Mouse (Mus musculus): ENCODE results near the gene Tnfrsf25. TPM values are rescaled to one million over a fixed set of nuclear protein-coding genes. Genes with fewer than 3 reads are reported as not detected.
A peak's percentile ranks its signal among the peaks of the same experiment; 100 is the strongest.

Gene Tnfrsf25
- polyA plus RNA-seq, 2 experiments: 0.15 to 0.93 TPM

DNA sequence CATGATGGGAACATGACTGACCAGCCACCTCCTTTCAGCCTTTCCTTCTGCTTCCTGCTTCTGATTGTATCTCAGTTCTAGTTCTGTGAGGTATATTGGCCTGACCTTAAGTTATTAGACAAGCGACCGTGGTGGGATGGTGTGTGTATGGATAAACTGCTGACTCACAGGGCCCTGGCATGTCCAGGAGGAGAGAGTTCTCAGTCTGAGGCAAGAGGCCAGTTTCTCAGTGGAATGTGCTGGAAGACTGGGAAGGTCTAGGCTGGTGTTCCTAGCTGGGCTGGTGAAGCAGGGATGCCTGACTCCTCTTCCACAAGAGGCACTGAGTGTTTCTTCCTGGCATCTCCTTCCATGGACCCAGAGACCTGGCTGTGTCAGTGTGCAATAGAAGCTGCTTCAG lies 47.0 kb downstream of the Tnfrsf25 start:
- no peaks in the 10 kb centered on the region for H3K9me3 ChIP-seq (ENCODE audit: control insufficient read depth, low read length)
- TF ChIP-seq CTCF (IDR thresholded peaks at IDR 0.05; ENCODE audit: low read depth) (no peak), EP300 (IDR thresholded peaks at IDR 0.05; ENCODE audit: low read depth) (no peak)
- no peak overlapping the region for H3K27ac ChIP-seq
- WGBS (ENCODE audit: insufficient replicate concordance): 63% methylated on average over 2 of the region's 2 CpGs
- H3K9ac ChIP-seq (replicated peaks): no peak overlapping the region
- no peak overlapping the region for H3K4me3 ChIP-seq (ENCODE audit: insufficient read depth in 1 of 2, low read depth in 2 of 2, low read length in 2 of 2)
- ATAC-seq (ENCODE audit: insufficient read depth) (no peak), DNase-seq (ENCODE audit: low read depth in 3 of 3, low spot score in 3 of 3) (no peak)
- no peak overlapping the region for H3K4me2 ChIP-seq (ENCODE audit: low read depth)
- no peaks in the 10 kb centered on the region for H3K36me3 ChIP-seq (replicated peaks; ENCODE audit: control insufficient read depth, insufficient read depth, low read depth)
- H3K27me3 ChIP-seq (ENCODE audit: control insufficient read depth, insufficient read depth, low read length): peaks cover 40% of the 10 kb centered on the region
- peaks cover 3% of the 10 kb centered on the region in 2 experiments; a peak in 2 of 4 replicates for H3K4me1 ChIP-seq (replicated peaks; ENCODE audit: control insufficient read depth in 2 of 2, insufficient read depth in 2 of 2, low read length in 1 of 2)

DNA sequence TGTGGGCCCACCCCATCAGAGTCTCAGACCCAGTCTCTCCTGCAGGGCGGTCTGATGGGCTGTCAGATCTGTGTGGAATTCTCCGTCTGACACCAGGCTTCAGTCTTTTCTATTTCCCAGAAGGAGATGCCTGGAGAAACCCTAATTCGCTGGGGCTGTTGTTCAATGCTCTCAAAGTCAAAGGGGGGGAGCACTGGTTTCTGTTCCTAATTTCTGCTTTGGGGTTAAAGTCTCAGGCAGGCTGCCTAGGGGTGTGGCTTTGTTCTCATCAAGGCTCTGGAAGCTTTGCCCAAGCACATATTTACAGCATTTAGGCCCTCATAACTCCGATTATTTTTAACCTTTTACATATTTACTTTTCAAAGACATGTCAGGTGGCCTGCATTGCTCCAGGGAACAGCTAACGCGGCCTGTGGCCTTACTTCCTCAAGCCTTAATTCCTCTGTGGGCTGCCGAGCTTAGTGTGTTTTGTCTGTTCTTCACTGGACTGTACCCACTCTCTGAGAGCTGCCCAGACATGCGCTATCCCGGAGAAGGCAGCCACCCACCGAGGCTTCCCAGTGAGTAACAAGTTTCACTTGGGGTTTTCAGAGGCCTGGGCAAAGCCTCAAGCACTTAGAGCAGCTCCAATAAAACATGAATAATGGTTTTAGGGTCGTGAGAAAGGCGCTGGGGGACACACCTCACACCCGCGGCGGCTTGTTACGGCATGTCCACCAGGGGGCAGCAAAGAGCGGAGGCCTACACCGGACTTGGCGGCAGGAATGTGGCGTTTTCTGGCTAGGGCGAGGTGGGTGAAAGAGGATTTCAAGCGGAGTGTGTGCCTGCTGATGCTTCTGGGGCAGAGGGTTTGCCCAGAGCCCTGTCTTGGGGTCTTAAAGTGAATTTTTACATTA lies 49.5 kb downstream of the Tnfrsf25 start:
- Histone ChIP-seq H3K9me3 (ENCODE audit: control insufficient read depth, low read length) (no peaks in the 10 kb centered on the region), H3K4me2 (ENCODE audit: low read depth) (no peak overlapping the region), H3K36me3 (replicated peaks; ENCODE audit: control insufficient read depth, insufficient read depth, low read depth) (no peaks in the 10 kb centered on the region), H3K27me3 (ENCODE audit: control insufficient read depth, insufficient read depth, low read length) (peaks cover 15% of the 10 kb centered on the region), H3K9ac (replicated peaks) (no peak overlapping the region), H3K4me3 (ENCODE audit: insufficient read depth in 1 of 2, low read depth in 2 of 2, low read length in 2 of 2) (no peak overlapping the region), H3K4me1 (replicated peaks; ENCODE audit: control insufficient read depth in 2 of 2, insufficient read depth in 2 of 2, low read length in 1 of 2) (no peaks in the 10 kb centered on the region; a peak in 1 of 4 replicates), H3K27ac (no peak overlapping the region)
- ATAC-seq (ENCODE audit: insufficient read depth): no peak
- no peak for DNase-seq (ENCODE audit: low read depth in 3 of 3, low spot score in 3 of 3)
- TF ChIP-seq EP300 (IDR thresholded peaks at IDR 0.05; ENCODE audit: low read depth) (no peak), CTCF (IDR thresholded peaks at IDR 0.05; ENCODE audit: low read depth) (peak; percentile 98)
- WGBS (ENCODE audit: insufficient replicate concordance): 23% methylated on average over 22 of the region's 22 CpGs

DNA sequence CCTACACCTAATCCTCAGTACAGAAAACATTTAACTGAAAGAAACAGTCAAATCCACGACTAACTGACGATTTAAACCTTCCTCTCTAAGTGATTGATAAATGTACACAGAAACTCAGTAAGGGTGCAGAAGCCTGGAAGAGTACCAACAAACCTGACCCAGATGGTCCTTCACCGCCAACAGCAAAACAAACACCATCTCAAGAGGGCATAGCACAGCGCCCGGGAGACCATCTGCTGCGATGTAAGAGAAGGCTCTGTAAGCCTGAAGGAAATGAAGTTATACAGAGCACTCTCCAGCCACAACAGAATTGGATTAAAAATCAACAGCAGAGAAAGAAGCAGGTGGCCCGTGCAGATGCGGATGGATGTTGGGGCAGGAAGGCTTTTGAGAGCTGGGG lies 52.3 kb downstream of the Tnfrsf25 start:
- H3K27ac ChIP-seq: no peak overlapping the region
- no peak overlapping the region for H3K4me2 ChIP-seq (ENCODE audit: low read depth)
- DNase-seq (ENCODE audit: low read depth in 3 of 3, low spot score in 3 of 3): no peak
- H3K36me3 ChIP-seq (replicated peaks; ENCODE audit: control insufficient read depth, insufficient read depth, low read depth): no peaks in the 10 kb centered on the region
- H3K4me1 ChIP-seq (replicated peaks; ENCODE audit: control insufficient read depth in 2 of 2, insufficient read depth in 2 of 2, low read length in 1 of 2): no peaks in the 10 kb centered on the region; a peak in 1 of 4 replicates
- WGBS (ENCODE audit: insufficient replicate concordance): 69% methylated on average over 8 of the region's 8 CpGs
- no peak overlapping the region for H3K4me3 ChIP-seq (ENCODE audit: insufficient read depth in 1 of 2, low read depth in 2 of 2, low read length in 2 of 2)
- ATAC-seq (ENCODE audit: insufficient read depth): no peak
- H3K9me3 ChIP-seq (ENCODE audit: control insufficient read depth, low read length): no peaks in the 10 kb centered on the region
- H3K9ac ChIP-seq (replicated peaks): no peak overlapping the region
- H3K27me3 ChIP-seq (ENCODE audit: control insufficient read depth, insufficient read depth, low read length): no peaks in the 10 kb centered on the region
- TF ChIP-seq EP300 (IDR thresholded peaks at IDR 0.05; ENCODE audit: low read depth) (no peak), CTCF (IDR thresholded peaks at IDR 0.05; ENCODE audit: low read depth) (no peak)

DNA sequence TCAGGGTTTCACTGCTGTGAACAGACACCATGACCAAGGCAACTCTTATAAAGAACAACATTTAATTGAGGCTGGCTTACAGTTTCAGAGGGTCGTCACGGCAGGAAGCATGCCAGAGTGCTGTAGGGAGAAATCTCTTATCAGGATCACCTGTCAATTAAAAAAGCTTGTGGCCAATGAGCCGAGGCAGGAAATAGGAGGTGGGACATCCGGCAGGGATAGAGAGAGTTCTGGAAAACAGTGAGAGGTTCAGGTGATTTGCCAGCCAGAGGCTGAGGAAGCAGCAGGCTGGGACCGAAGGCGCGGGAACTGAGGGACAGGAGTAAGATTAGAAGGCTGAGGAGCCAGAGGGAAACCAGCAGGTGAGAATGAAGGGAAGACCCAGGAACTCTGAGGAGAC lies 53.4 kb downstream of the Tnfrsf25 start:
- TF ChIP-seq EP300 (IDR thresholded peaks at IDR 0.05; ENCODE audit: low read depth): no peak
- no peak for TF ChIP-seq CTCF (IDR thresholded peaks at IDR 0.05; ENCODE audit: low read depth)
- no peaks in the 10 kb centered on the region for H3K9me3 ChIP-seq (ENCODE audit: control insufficient read depth, low read length)
- H3K4me3 ChIP-seq (ENCODE audit: insufficient read depth in 1 of 2, low read depth in 2 of 2, low read length in 2 of 2): no peak overlapping the region
- H3K27ac ChIP-seq: no peak overlapping the region
- no peak for ATAC-seq (ENCODE audit: insufficient read depth)
- no peak overlapping the region for H3K9ac ChIP-seq (replicated peaks)
- H3K4me2 ChIP-seq (ENCODE audit: low read depth): no peak overlapping the region
- no peak for DNase-seq (ENCODE audit: low read depth in 3 of 3, low spot score in 3 of 3)
- WGBS (ENCODE audit: insufficient replicate concordance): 57% methylated on average over 7 of the region's 7 CpGs
- no peaks in the 10 kb centered on the region for H3K27me3 ChIP-seq (ENCODE audit: control insufficient read depth, insufficient read depth, low read length)
- no peaks in the 10 kb centered on the region for H3K36me3 ChIP-seq (replicated peaks; ENCODE audit: control insufficient read depth, insufficient read depth, low read depth)
- no peaks in the 10 kb centered on the region; a peak in 1 of 4 replicates for H3K4me1 ChIP-seq (replicated peaks; ENCODE audit: control insufficient read depth in 2 of 2, insufficient read depth in 2 of 2, low read length in 1 of 2)

Other genes with a start within 250 kb of the Tnfrsf25 start
- 32.9 and 34.4 TPM in 2 replicates for gene Dnajc11, start 182.2 kb upstream of the Tnfrsf25 start, polyA plus RNA-seq (2012; rRNA removed)
- 32.9 and 42.2 TPM in 2 replicates for gene Dnajc11, start 182.2 kb upstream of the Tnfrsf25 start, polyA plus RNA-seq (2014; fragmentation: Nextera tagmentation; extraction: Ambion mirVana)
- 4.8 and 5.0 TPM in 2 replicates for gene Thap3, start 126.9 kb upstream of the Tnfrsf25 start, polyA plus RNA-seq (2012; rRNA removed)
- 4.5 and 5.2 TPM in 2 replicates for gene Thap3, start 126.9 kb upstream of the Tnfrsf25 start, polyA plus RNA-seq (2014; fragmentation: Nextera tagmentation; extraction: Ambion mirVana)
- gene Phf13, start 119.7 kb upstream of the Tnfrsf25 start, polyA plus RNA-seq (2012; rRNA removed): 2.8 and 2.9 TPM in 2 replicates
- 3.7 and 5.2 TPM in 2 replicates for gene Phf13, start 119.7 kb upstream of the Tnfrsf25 start, polyA plus RNA-seq (2014; fragmentation: Nextera tagmentation; extraction: Ambion mirVana)
- gene Klhl21, start 107.1 kb upstream of the Tnfrsf25 start, polyA plus RNA-seq (2012; rRNA removed): 4.4 and 5.3 TPM in 2 replicates
- 2.3 and 2.8 TPM in 2 replicates for gene Klhl21, start 107.1 kb upstream of the Tnfrsf25 start, polyA plus RNA-seq (2014; fragmentation: Nextera tagmentation; extraction: Ambion mirVana)
- 8.2 and 10.7 TPM in 2 replicates for gene Zbtb48, start 88.3 kb upstream of the Tnfrsf25 start, polyA plus RNA-seq (2012; rRNA removed)
- gene Zbtb48, start 88.3 kb upstream of the Tnfrsf25 start, polyA plus RNA-seq (2014; fragmentation: Nextera tagmentation; extraction: Ambion mirVana): 6.4 and 8.8 TPM in 2 replicates
- 0.03 and 0.06 TPM in 2 replicates for gene Tas1r1, start 77.4 kb upstream of the Tnfrsf25 start, polyA plus RNA-seq (2012; rRNA removed)
- not detected in 2 replicates for gene Tas1r1, start 77.4 kb upstream of the Tnfrsf25 start, polyA plus RNA-seq (2014; fragmentation: Nextera tagmentation; extraction: Ambion mirVana)
- gene Nol9, start 76.6 kb upstream of the Tnfrsf25 start, polyA plus RNA-seq (2012; rRNA removed): 9.8 and 11.1 TPM in 2 replicates
- gene Nol9, start 76.6 kb upstream of the Tnfrsf25 start, polyA plus RNA-seq (2014; fragmentation: Nextera tagmentation; extraction: Ambion mirVana): 11.5 and 16.3 TPM in 2 replicates
- gene Plekhg5, start 43.4 kb upstream of the Tnfrsf25 start, polyA plus RNA-seq (2012; rRNA removed): 4.5 and 4.7 TPM in 2 replicates
- 2.6 and 4.8 TPM in 2 replicates for gene Plekhg5, start 43.4 kb upstream of the Tnfrsf25 start, polyA plus RNA-seq (2014; fragmentation: Nextera tagmentation; extraction: Ambion mirVana)
- gene Espn, start 36.4 kb downstream of the Tnfrsf25 start, polyA plus RNA-seq (2012; rRNA removed): 1.2 and 1.5 TPM in 2 replicates
- 1.2 and 1.9 TPM in 2 replicates for gene Espn, start 36.4 kb downstream of the Tnfrsf25 start, polyA plus RNA-seq (2014; fragmentation: Nextera tagmentation; extraction: Ambion mirVana)
- 0.01 and 0.02 TPM in 2 replicates for gene Hes2, start 42.9 kb downstream of the Tnfrsf25 start, polyA plus RNA-seq (2012; rRNA removed)
- gene Hes2, start 42.9 kb downstream of the Tnfrsf25 start, polyA plus RNA-seq (2014; fragmentation: Nextera tagmentation; extraction: Ambion mirVana): 0.05 TPM in 1 of 2 replicates, not detected in the other
- gene Acot7, start 62.2 kb downstream of the Tnfrsf25 start, polyA plus RNA-seq (2012; rRNA removed): 10.8 and 12.5 TPM in 2 replicates
- gene Acot7, start 62.2 kb downstream of the Tnfrsf25 start, polyA plus RNA-seq (2014; fragmentation: Nextera tagmentation; extraction: Ambion mirVana): 12.2 and 13.0 TPM in 2 replicates
- gene Gpr153, start 158.3 kb downstream of the Tnfrsf25 start, polyA plus RNA-seq (2012; rRNA removed): 1.1 and 1.2 TPM in 2 replicates
- 0.58 and 0.59 TPM in 2 replicates for gene Gpr153, start 158.3 kb downstream of the Tnfrsf25 start, polyA plus RNA-seq (2014; fragmentation: Nextera tagmentation; extraction: Ambion mirVana)
- gene Hes3, start 175.7 kb downstream of the Tnfrsf25 start, polyA plus RNA-seq (2012; rRNA removed): not detected in 2 replicates
- not detected in 2 replicates for gene Hes3, start 175.7 kb downstream of the Tnfrsf25 start, polyA plus RNA-seq (2014; fragmentation: Nextera tagmentation; extraction: Ambion mirVana)
- gene Icmt, start 181.3 kb downstream of the Tnfrsf25 start, polyA plus RNA-seq (2012; rRNA removed): 6.0 and 6.5 TPM in 2 replicates
- gene Icmt, start 181.3 kb downstream of the Tnfrsf25 start, polyA plus RNA-seq (2014; fragmentation: Nextera tagmentation; extraction: Ambion mirVana): 7.0 and 10.1 TPM in 2 replicates
- gene Rnf207, start 203.1 kb downstream of the Tnfrsf25 start, polyA plus RNA-seq (2012; rRNA removed): 0.16 and 0.18 TPM in 2 replicates
- gene Rnf207, start 203.1 kb downstream of the Tnfrsf25 start, polyA plus RNA-seq (2014; fragmentation: Nextera tagmentation; extraction: Ambion mirVana): 0.04 TPM in 1 of 2 replicates, not detected in the other
- gene Rpl22, start 209.8 kb downstream of the Tnfrsf25 start, polyA plus RNA-seq (2012; rRNA removed): 163 and 443 TPM in 2 replicates
- 298 and 303 TPM in 2 replicates for gene Rpl22, start 209.8 kb downstream of the Tnfrsf25 start, polyA plus RNA-seq (2014; fragmentation: Nextera tagmentation; extraction: Ambion mirVana)
- 0.09 TPM in 2 replicates for gene Chd5, start 222.7 kb downstream of the Tnfrsf25 start, polyA plus RNA-seq (2012; rRNA removed)
- gene Chd5, start 222.7 kb downstream of the Tnfrsf25 start, polyA plus RNA-seq (2014; fragmentation: Nextera tagmentation; extraction: Ambion mirVana): 0.18 TPM in 1 of 2 replicates, not detected in the other